Mouse (Mus musculus) cerebellum, adult 9-11 months (tissue): ENCODE measurements at regions not wholly inside any gene's neighbourhood (a gene's known extent, or its start where the extent isn't known, plus 50 kb on each side); places are given as distances from the start of the nearest gene placed in this dataset.

Source experiments
- DNase-seq: peaks from one replicate; pipeline ENCODE4 v3.0.0; 2022

DNA sequence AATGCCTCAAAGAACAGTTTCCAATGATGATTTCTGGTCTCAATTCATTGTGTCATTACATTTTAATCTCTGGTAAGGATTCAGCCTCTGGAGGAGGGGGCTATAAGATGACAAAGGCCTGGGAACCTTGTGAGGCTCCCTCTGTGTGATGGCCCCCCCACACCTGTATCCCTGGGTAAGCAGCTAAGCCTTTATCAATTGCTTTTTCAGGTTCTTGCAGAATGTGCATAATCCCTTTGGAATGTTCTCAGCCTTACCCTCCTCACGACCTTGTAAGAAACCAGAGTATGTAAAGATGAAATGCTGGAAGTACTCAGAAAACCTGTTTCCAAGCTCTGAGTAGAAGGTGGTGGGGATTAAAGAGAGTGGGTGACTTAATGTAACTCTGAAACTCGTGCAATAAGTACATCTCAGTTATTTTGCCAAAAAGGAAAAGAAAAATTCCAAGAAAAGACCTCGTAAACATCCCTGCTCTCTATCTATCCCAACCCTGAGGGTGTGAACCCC is 446.7 kb upstream of the Mctp2 start:
- no peak for DNase-seq

DNA sequence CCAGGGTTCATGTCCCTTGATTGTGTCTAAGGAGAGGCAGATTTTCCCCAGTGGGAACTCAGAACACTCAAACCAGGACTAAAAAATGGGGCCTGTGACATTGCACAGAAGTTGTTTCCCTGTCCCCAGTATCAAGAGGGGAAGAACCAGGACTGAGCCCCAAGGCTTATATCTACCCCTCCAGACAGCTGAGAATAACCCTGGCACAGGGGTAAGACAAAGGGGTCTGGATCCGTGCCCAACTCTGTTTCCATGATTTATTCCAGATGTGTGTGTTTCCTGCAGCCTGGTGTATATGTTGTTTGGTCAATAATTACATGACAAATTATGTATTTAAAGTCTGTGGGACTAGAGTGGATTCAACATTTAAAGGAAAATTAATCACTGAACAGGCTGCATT is 456.3 kb upstream of the Mctp2 start:
- no peak for DNase-seq

DNA sequence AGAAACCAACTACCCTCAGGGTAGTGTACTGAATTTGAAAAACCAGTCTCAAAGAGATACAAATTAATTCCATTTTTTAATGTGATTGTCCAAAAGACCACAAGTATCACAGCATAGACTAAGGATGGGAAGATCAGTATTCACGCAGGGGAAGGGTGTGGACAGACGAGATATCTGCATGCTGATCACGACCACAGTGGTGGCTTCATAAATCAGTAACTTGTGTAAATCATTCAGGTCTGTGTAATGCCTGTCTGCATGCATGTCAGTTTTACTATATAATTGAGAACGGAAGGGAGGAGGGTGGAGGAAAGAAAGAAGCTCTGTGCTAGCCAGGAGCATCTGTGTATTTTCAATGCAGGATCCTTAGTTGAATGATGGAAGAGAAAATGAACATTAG is 462.3 kb upstream of the Mctp2 start:
- no peak for DNase-seq

- DNase-seq = no peak
Observed at GRCm38 (mm10) chr7:72774031-72774770, 467.8 kb upstream of the Mctp2 start.

- DNase-seq = no peak
Observed at GRCm38 (mm10) chr7:72774771-72775119, 468.3 kb upstream of the Mctp2 start.

- DNase-seq = no peak
Observed at GRCm38 (mm10) chr7:72787306-72787705, 480.9 kb upstream of the Mctp2 start.

GRCm38 (mm10) chr7:72788261-72788660 is 481.9 kb upstream of the Mctp2 start:
- no peak for DNase-seq

- no peak for DNase-seq
Observed at GRCm38 (mm10) chr7:72822142-72822541, 515.7 kb upstream of the Mctp2 start.

DNA sequence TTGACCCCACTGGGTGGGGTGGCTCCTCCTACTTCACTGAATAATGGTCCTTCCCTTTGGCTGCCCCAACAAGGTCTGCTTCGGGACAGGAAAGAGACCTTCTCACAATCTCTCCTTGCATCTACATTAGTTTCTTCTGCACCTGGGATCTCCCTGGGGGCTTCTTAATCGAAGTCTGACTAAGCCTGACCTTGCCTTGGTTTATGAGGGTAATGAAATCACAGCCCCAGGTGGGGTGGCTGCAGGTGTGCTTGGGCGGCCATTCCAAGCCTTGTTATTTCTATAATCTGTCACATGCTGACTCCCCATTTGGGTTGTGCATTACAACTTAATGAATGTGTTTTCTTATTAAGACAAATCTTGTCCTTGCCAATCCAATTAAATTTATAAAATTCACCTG is 520.2 kb upstream of the Mctp2 start:
- no peak for DNase-seq

DNA sequence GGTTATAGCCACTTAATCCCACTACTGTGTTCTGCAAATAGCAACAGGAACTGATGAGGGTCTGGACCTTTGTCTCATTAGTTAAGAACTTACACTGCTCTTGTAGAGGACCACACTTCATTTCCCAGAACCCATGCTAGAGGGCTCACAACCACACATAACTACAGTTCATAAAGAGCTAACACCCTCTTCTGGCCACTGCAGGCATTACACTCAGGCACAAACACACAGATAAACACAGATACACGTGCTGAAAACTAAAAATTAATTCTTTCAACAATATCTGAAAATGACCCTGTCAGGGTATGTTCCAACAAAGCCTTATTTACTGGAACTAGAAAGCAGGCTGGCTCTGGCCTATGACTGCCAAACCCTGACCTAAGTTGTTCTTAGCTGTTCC is 529.0 kb upstream of the Mctp2 start:
- no peak for DNase-seq

DNA sequence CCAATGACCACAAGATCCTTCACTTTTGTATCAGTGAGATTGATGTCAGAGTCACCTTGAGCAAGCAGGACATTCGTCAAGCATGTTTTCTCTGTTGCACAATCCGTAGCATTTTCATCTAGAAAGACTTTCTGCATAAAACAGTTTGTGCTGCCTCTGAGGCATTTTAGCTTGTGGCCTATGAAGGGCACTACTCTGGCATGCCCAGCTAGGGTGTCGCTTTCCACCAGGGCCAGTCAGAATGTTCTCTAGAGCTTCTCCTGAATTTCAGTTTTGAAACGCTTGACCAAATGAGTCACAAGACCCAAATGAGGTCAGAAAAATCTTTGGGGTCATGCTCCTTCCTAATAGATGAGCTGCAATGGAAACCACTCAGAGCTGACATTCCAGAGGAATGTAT is 529.6 kb upstream of the Mctp2 start:
- DNase-seq = no peak

DNA sequence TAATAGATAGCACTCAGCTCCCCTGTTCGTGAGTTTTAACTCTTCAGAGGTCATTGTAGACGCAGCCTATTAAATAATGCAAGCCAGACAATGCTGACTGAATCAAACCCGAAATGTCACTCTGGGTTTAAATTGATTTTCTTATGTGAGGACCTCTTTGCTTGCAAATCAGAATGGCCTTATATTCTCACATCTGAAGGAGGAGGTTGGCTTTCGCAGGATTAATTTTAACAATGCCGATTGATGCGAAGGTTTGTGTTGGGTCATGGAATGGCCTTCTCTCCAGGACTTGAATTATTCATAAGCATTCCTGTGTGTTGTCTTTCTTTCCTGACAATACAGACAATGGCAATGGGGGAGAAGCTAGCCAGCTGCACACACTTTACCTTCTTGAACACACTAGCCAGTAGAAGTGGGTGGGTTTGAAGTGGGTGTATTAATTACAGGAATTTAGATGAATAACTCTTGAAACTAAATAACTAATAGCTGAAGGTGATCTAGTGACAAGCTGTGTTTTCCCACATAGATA is 530.1 kb upstream of the Mctp2 start:
- DNase-seq = no peak

GRCm38 (mm10) chr7:72837992-72838655 is 531.7 kb upstream of the Mctp2 start:
- DNase-seq = no peak

DNA sequence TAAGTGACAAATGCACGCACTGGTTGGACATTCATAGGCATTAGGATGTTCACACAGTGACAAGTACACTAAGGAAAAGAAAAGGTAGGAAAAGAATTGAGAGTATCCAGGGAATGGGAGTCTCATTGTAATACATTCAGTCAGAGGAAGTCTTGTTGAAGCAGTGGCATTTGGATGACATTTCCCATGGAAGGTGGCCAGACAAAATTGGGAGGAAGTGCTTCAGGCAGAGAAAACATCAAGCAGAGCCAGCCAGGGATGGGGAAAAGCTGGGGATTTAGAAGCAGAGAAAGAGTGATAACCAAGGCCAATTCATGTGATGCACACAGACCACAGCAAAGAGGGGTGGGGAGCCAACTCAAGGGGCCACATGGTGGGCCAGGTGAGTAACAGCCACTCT is 524.0 kb upstream of the Rgma start:
- no peak for DNase-seq

DNA sequence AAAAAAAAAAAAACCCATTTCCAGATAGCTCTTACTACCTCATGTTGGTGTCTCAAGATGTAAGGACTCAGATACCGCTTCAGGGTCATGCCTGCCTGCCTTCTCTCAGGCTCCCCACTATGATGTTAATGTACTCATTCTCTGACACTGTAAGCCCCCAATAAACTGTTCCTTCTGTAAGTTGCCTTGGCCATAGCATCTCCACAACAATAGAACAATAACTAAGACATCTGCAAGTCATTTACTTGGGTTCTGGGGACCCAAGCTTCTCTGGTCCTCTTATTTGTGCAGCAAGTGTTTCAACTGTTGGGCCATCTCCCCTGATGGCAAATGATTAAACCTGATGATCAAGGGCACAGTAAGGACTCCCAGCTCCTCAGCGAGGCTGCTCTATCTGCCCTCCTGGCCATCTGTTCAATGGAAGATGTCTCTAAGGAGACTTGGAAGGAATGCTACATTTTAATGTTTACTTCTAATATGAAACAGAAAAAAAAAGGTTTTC is 520.8 kb upstream of the Rgma start:
- DNase-seq = no peak

GRCm38 (mm10) chr7:72866966-72867754 is 508.1 kb upstream of the Rgma start:
- DNase-seq = no peak

DNA sequence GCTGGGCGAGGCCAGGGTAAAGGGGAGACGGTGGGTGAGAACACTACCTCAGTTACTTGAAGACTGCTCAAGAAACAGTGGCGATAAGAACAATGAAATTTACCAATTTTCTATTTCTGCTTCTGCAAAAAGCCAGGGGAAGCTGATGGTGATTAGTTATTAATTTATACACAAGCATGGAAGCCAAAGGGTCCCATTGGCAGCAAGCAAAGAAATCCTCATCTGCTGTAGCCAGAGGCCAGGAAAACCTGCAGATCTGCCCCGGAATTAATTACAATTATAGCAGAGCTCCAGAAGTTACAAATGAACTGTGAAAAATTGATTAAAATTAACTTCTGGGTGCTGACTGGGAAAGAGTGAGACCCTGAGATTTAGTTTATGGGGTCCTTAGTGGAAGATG is 506.2 kb upstream of the Rgma start:
- no peak for DNase-seq

GRCm38 (mm10) chr7:72900816-72901215 is 474.5 kb upstream of the Rgma start:
- no peak for DNase-seq

GRCm38 (mm10) chr7:72905891-72906290 is 469.4 kb upstream of the Rgma start:
- no peak for DNase-seq

DNA sequence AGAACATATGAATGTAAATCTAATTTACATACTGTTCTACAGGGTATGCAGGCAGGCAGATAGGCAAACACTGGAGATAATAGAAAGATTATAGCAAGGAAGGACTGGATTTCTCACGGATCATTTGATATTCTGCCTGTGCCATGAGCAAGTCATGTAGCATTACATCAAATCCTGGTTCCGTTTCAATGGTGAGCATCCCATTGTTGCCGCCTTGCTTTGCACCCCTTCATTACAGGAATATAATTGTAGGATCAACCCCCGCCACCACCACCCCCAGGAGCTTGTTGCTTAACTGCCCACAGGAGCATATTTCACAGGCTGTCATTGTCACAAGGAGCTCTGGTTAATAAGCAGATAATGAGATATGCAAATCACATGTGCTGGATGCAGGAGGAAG is 468.8 kb upstream of the Rgma start:
- no peak for DNase-seq

DNA sequence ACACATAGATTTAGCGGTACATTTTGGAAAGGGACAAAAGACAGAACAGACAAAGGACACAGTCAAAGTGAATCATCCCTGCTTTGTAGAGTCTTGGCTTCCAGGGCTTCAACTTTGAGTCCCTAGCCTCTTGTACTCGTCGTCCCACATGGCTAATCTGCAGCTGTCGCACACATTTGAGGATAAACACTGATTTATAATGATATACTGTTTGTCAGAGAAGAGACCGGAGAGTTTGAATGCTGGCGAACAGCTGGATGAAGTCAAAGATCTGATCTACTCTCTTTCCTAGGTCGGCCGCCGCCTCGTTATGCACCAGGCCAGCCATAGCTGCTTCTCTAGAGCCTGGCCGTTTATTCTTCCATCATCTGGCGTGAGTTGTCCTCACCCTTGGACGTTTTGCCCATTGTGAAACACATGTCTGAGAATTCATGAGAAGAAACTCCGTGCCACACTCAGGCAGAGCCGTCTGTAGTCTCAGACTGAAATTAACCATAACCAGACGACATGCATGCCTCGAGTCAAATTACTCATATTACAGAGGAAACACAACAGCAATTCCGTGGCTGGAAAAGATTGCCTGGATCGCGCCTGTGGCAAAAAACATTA is 448.4 kb upstream of the Rgma start:
- DNase-seq = no peak

DNA sequence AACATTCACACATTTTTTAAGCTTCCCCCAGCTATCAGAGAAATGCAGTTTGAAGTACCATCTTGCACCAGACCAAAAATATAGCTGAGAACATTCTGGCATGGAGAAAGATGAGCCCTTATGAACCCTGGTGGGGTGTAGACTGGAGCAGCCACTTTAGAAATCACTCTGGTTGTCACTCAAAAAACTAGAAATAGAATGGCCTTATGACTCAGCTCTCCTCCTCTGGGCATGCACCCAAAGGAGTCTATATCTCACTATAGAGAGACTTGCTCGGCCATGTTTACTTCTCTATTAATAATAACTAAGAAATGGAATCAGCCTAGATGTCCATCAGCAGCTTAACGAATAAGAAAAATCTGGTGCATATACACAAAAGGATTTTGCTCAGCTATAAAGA is 436.5 kb upstream of the Rgma start:
- no peak for DNase-seq

DNA sequence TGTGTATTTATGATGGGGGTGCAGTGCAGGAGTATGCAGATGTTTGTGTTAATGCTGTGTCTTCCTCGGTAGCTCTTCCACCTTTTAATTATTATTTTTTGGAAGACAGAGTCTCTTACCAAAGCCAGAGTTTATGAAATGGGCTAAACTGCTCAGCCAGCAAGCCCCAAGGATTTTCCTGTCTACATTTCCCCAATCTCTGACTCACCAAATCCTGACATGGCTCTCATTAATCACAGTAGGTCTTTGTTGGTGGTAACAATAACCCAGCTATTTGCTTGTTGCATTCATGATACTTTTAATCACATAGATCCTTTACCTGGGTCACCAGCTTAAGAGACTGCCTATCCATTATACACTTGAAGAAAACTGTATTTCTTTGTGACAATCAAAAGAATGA is 427.8 kb upstream of the Rgma start:
- no peak for DNase-seq
